Mouse (Mus musculus) cerebellum, adult (tissue): ENCODE measurements around the gene Atp7a.

Experiments
- ATAC-seq: cut with Nextera tagmentation; 2 replicates; pipeline ENCODE4 v1.9.2; 2017; ENCODE audit warnings: mild to moderate bottlenecking, moderate library complexity, mixed read lengths; ENCODE audit not compliant: insufficient number of reproducible peaks, low FRiP score, low TSS enrichment

Gene Atp7a

DNA sequence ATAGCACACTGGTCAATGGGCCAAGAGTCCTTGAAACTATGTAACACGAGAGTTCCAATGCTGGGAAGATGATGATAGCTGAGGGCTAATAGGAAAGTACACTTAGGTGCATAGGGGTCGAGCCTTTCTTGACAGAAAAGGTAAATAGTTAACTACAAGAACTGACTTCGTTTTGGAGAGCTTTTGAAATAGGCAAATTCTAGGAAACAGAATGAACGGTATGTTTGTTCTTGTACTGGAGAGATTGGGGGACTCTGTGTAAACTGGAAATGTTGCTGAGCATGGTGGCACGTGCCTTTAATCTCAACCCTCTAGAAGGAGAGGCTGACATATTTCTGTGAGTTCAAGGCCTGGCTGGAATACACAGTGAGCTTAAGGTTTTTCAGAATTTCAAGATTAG is 137.5 kb downstream of the Atp7a start:
- ATAC-seq: no peak

DNA sequence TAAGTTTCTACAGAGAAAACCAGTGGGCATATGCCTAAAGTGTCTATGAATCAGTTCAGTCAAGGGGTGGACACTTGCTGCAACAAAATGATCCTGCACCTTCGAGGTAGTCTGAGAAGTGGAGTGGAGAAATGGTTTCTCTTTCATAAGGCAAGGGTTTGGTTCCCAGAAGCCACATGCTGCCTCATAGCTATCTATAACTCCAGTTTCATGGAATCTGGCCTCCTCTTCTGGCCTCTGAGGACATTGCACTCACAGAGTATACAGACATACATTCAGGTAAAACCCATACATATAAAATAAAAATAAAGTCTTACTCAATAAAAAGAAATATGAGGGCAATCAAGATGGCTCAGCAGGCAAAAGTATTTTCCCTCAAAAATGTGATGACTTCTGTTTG is 138.0 kb downstream of the Atp7a start:
- ATAC-seq: no peak

DNA sequence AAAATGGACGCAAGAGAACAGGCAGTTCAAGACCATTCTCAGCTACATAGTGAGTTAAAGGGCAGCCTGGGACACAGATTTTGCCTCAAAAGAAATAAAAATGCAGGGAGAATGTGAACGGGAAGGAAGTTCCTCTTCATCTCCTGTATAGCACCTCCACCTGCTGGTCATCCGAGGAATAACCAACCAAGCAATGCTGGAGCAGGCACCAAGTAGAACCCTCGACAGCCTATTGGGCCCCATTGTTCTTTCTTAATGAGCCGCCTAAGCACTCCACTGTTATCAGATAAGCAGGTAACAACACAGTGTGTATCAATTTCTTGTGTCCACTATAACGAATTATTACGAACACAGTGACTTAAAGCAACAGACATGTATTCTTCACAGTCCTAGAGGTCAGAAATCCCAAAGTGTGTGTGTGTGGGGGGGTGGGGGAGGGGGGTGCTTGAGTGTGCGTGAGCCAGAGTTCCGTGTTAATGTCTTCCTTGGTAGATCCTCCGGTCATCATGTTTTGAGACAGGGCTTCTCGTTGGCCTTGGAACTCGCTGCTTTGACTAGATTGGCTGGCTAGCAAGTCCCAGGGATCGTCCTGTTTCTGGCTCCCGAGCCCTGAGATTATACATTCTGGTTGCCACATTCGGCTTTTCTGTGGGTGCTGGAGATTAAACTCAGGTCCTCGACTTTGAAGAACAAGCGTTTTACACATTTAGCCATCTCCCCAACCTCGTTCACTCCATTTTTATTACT is 144.2 kb downstream of the Atp7a start:
- peak; percentile 70 for ATAC-seq

DNA sequence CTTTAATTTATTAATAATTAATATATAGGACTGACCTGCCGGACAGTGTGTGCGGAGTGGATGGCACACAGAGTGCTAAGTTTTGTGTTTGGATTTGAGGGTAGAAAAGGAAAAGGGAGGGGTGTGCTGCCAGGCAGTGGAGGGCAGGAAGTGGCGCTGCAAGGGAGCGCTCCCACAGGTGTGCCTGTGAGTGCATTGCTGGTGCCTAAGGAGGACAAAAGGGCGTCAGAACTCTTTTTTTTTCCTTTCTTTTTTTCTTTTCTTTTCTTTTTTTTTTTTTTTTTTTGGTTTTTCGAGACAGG is 144.7 kb downstream of the Atp7a start:
- no peak for ATAC-seq
